Mouse (Mus musculus) hematopoietic stem cell, adult 5-6 weeks (primary cell): Measurements from ENCODE around the gene Id2. TPM values are rescaled to one million over a fixed set of nuclear protein-coding genes. Genes with fewer than 3 reads are reported as not detected.

Source experiments
- ATAC-seq, 2 experiments: fragments of 125-278 bp in 1 of 2; replicated peaks in 1 of 2; 2 replicates each; pipeline ENCODE4 v1.8.0; 2016 to 2017; ENCODE audit warnings: inconsistent platforms in 2 of 2, mild to moderate bottlenecking in 2 of 2, moderate number of reproducible peaks in 2 of 2, low read depth in 1 of 2, moderate TSS enrichment in 1 of 2; ENCODE audit not compliant: low FRiP score in 2 of 2, poor library complexity in 2 of 2, severe bottlenecking in 2 of 2, insufficient read depth in 1 of 2, low TSS enrichment in 1 of 2
- total RNA-seq: library from RNA; stranded (forward); fragments of 172-1452, 232-1000 nt; gene quantifications from 2 replicates; pipeline ENCODE4 v1.2.3, GENCODE M21; 2017

Id2 gene
- total RNA-seq, 1 experiment from 2014 or later: 29.3 TPM

GRCm38 (mm10) chr12:25044056-25044455, 52.9 kb downstream of the Id2 start:
- no peak for ATAC-seq

Other genes starting within 250 kb of the Id2 start
- 72.7 and 108 TPM in 2 replicates for gene Kidins220, start 122.2 kb downstream of the Id2 start, total RNA-seq